Mouse (Mus musculus) adipose tissue, adult 10 weeks (tissue): ENCODE results near the gene Bpifa5. TPM values are rescaled to one million over a fixed set of nuclear protein-coding genes. Genes with fewer than 3 reads are reported as not detected.

Source experiments
- polyA plus RNA-seq: library from polyadenylated mRNA; stranded (reverse); fragments of 350-450 nt; fragmentation: Illumina TruSeq; extraction: RNeasy Lipid Tissue Mini Kit (QIAGEN cat#74804); gene quantifications from one replicate; pipeline ENCODE4 v1.2.3, GENCODE M21; 2014; ENCODE audit warnings: low read depth, low replicate concordance

Gene Bpifa5
- polyA plus RNA-seq, result not detected

GRCm38 (mm10) chr2:154162307-154162706 lies at the start of gene Bpifa5:
Bpifa5 (plus strand) TSS chr2:154162607.

GRCm38 (mm10) chr2:154130120-154130519 lies 32.3 kb upstream of the Bpifa5 start, which contains the start of gene Bpifa3:
Bpifa3 (plus strand) TSS chr2:154130336.

GRCm38 (mm10) chr2:154142580-154142979 lies 19.8 kb upstream of the Bpifa5 start, which contains the start of gene Bpifa1:
Bpifa1 (plus strand) TSS chr2:154142880.

GRCm38 (mm10) chr2:154190546-154191258 lies 28.3 kb downstream of the Bpifa5 start, which contains the start of gene Bpifb1:
Bpifb1 (plus strand) TSS chr2:154190818.

Other genes with a start within 250 kb of the Bpifa5 start
- not detected for gene Bpifb3, start 244.4 kb upstream of the Bpifa5 start, polyA plus RNA-seq
- gene Bpifb4, start 224.4 kb upstream of the Bpifa5 start, polyA plus RNA-seq, result not detected
- gene Bpifa6, start 187.7 kb upstream of the Bpifa5 start, polyA plus RNA-seq, result not detected
- gene Bpifa2, start 154.3 kb upstream of the Bpifa5 start, polyA plus RNA-seq, result not detected
- 3.4 TPM for gene Bpifa3, start 32.3 kb upstream of the Bpifa5 start, polyA plus RNA-seq
- gene Bpifa1, start 19.7 kb upstream of the Bpifa5 start, polyA plus RNA-seq, result not detected
- gene Bpifb1, start 28.2 kb downstream of the Bpifa5 start, polyA plus RNA-seq, result not detected
- gene Bpifb5, start 61.1 kb downstream of the Bpifa5 start, polyA plus RNA-seq, result 0.43 TPM
- gene Bpifb9a, start 95.2 kb downstream of the Bpifa5 start, polyA plus RNA-seq, result not detected
- not detected for gene Bpifb9b, start 144.6 kb downstream of the Bpifa5 start, polyA plus RNA-seq
- 7.1 TPM for gene Cdk5rap1, start 210.4 kb downstream of the Bpifa5 start, polyA plus RNA-seq
- 31.1 TPM for gene Snta1, start 245.5 kb downstream of the Bpifa5 start, polyA plus RNA-seq